Mouse (Mus musculus) liver, postnatal 0 days (tissue): ENCODE results near the gene Aff3. TPM values are rescaled to one million over a fixed set of nuclear protein-coding genes. Genes with fewer than 3 reads are reported as not detected.

ENCODE experiments used
- ATAC-seq: fragments of 200-750 bp; cut with Nextera tagmentation; 2 replicates; pipeline ENCODE4 v1.8.0; 2017; ENCODE audit warnings: mild to moderate bottlenecking, moderate library complexity
- DNase-seq: peaks from one replicate; pipeline ENCODE4 v3.0.0-alpha.2; 2016
- H3K27ac ChIP-seq: fragments of 300-500 bp; sonication (generic); 2 replicates; pipeline ENCODE4 v1.5.1; 2014; ENCODE audit warnings: antibody characterized with exemption, moderate library complexity, mild to moderate bottlenecking, low read depth
- H3K27me3 ChIP-seq: fragments of 300-500 bp; sonication (generic); 2 replicates; pipeline ENCODE4 v1.6.1; 2014; ENCODE audit warnings: low read length, control low read depth, mixed read lengths; ENCODE audit not compliant: insufficient read depth
- H3K36me3 ChIP-seq: fragments of 300-500 bp; sonication (generic); replicated peaks from 2 replicates; pipeline ENCODE4 v1.6.1; 2014; ENCODE audit warnings: mild to moderate bottlenecking, control low read depth, low read length, moderate library complexity, mixed read lengths; ENCODE audit not compliant: insufficient read depth
- H3K4me1 ChIP-seq: fragments of 300-500 bp; sonication (generic); 2 replicates; pipeline ENCODE4 v1.6.1; 2014; ENCODE audit warnings: antibody characterized with exemption, mild to moderate bottlenecking, control low read depth; ENCODE audit not compliant: insufficient read depth
- H3K4me2 ChIP-seq: fragments of 300-500 bp; sonication (generic); 2 replicates; pipeline ENCODE4 v1.6.1; 2014; ENCODE audit warnings: low read depth, mild to moderate bottlenecking, low read length, moderate library complexity, mixed read lengths
- H3K4me3 ChIP-seq: fragments of 300-500 bp; sonication (generic); 2 replicates; pipeline ENCODE4 v1.5.1; 2014; ENCODE audit warnings: low read depth, low read length
- H3K9ac ChIP-seq: fragments of 300-500 bp; sonication (generic); replicated peaks from 2 replicates; pipeline ENCODE4 v1.6.1; 2014; ENCODE audit warnings: mild to moderate bottlenecking, moderate library complexity
- H3K9me3 ChIP-seq: fragments of 300-500 bp; sonication (generic); 2 replicates; pipeline ENCODE4 v1.6.1; 2016; ENCODE audit warnings: mild to moderate bottlenecking, control low read depth, low read length, mixed read lengths
- CTCF ChIP-seq: sonication (generic); IDR thresholded peaks from 2 replicates; pipeline ENCODE4 v1.5.1; 2016; ENCODE audit warnings: antibody characterized with exemption, low read depth
- EP300 ChIP-seq: IDR thresholded peaks from 2 replicates; pipeline ENCODE4 v1.6.1; 2016; ENCODE audit warnings: antibody characterized with exemption, low read depth, mild to moderate bottlenecking
- WGBS: fragments of 180-500 bp; shearing (Covaris S2); extraction: QIAGEN DNeasy Blood & Tissue Kit; methylation state at CpG from one replicate; pipeline ENCODE4 v1.1.7; 2014; ENCODE audit not compliant: insufficient replicate concordance; 5-methylcytosine and 5-hydroxymethylcytosine counted together
- polyA plus RNA-seq: library from polyadenylated mRNA; unstranded; fragments of >200 nt; fragmentation: Nextera tagmentation; extraction: Ambion mirVana; gene quantifications from 2 replicates; pipeline ENCODE4 v1.2.1, GENCODE M21; 2015

Aff3 gene
- polyA plus RNA-seq, 1 experiment from 2014 or later: 1.1 TPM

- Histone ChIP-seq H3K4me2 (no peak overlapping the region), H3K27ac (no peak overlapping the region), H3K9ac (no peak overlapping the region), H3K4me1 (no peaks in the 10 kb centered on the region), H3K27me3 (no peaks in the 10 kb centered on the region), H3K9me3 (no peaks in the 10 kb centered on the region), H3K36me3 (no peaks in the 10 kb centered on the region), H3K4me3 (no peak overlapping the region)
- no peak for DNase-seq
- TF ChIP-seq CTCF: no peak
- no peak for TF ChIP-seq EP300
- WGBS: 81% methylated on average over 4 of the region's 4 CpGs
- ATAC-seq: no peak
Observed at GRCm38 (mm10) chr1:38401856-38402255, 262.9 kb downstream of the Aff3 start.

- no peak overlapping the region for H3K27ac ChIP-seq
- DNase-seq (no peak), ATAC-seq (no peak)
- no peak overlapping the region for H3K4me2 ChIP-seq
- H3K27me3 ChIP-seq: no peaks in the 10 kb centered on the region
- TF ChIP-seq CTCF (no peak), EP300 (no peak)
- H3K9ac ChIP-seq: no peak overlapping the region
- WGBS: 74% methylated on average over 10 of the region's 10 CpGs
- no peaks in the 10 kb centered on the region for H3K9me3 ChIP-seq
- no peaks in the 10 kb centered on the region for H3K4me1 ChIP-seq
- no peak overlapping the region for H3K4me3 ChIP-seq
- no peaks in the 10 kb centered on the region for H3K36me3 ChIP-seq
Observed at GRCm38 (mm10) chr1:38399269-38399668, 265.5 kb downstream of the Aff3 start.

- ATAC-seq (no peak), DNase-seq (no peak)
- TF ChIP-seq CTCF: no peak
- TF ChIP-seq EP300: no peak
- Histone ChIP-seq H3K4me3 (no peak overlapping the region), H3K27ac (no peak overlapping the region), H3K9me3 (no peaks in the 10 kb centered on the region), H3K9ac (no peak overlapping the region), H3K4me1 (no peaks in the 10 kb centered on the region), H3K36me3 (no peaks in the 10 kb centered on the region), H3K4me2 (no peak overlapping the region), H3K27me3 (no peaks in the 10 kb centered on the region)
- 74% methylated on average over 5 of the region's 5 CpGs for WGBS
Observed at GRCm38 (mm10) chr1:38398566-38398965, 266.2 kb downstream of the Aff3 start.

GRCm38 (mm10) chr1:38395194-38395681 lies 269.5 kb downstream of the Aff3 start:
- no peak overlapping the region for H3K27ac ChIP-seq
- H3K9ac ChIP-seq: no peak overlapping the region
- H3K27me3 ChIP-seq: no peaks in the 10 kb centered on the region
- H3K4me1 ChIP-seq: no peaks in the 10 kb centered on the region
- no peaks in the 10 kb centered on the region for H3K36me3 ChIP-seq
- WGBS: 76% methylated on average over 11 of the region's 11 CpGs
- ATAC-seq (no peak), DNase-seq (no peak)
- no peak overlapping the region for H3K4me3 ChIP-seq
- no peak overlapping the region for H3K4me2 ChIP-seq
- TF ChIP-seq CTCF (no peak), EP300 (no peak)
- H3K9me3 ChIP-seq: no peaks in the 10 kb centered on the region

GRCm38 (mm10) chr1:38394493-38394892 lies 270.3 kb downstream of the Aff3 start:
- no peak overlapping the region for H3K9ac ChIP-seq
- no peaks in the 10 kb centered on the region for H3K27me3 ChIP-seq
- no peaks in the 10 kb centered on the region for H3K9me3 ChIP-seq
- no peak overlapping the region for H3K4me2 ChIP-seq
- no peaks in the 10 kb centered on the region for H3K36me3 ChIP-seq
- no peak overlapping the region for H3K27ac ChIP-seq
- 60% methylated on average over 5 of the region's 5 CpGs for WGBS
- no peaks in the 10 kb centered on the region for H3K4me1 ChIP-seq
- no peak overlapping the region for H3K4me3 ChIP-seq
- no peak for TF ChIP-seq CTCF
- no peak for TF ChIP-seq EP300
- ATAC-seq (no peak), DNase-seq (no peak)

- 66% methylated on average over 6 of the region's 6 CpGs for WGBS
- no peak for DNase-seq
- no peak overlapping the region for H3K9ac ChIP-seq
Observed at GRCm38 (mm10) chr1:38393516-38393915, 271.2 kb downstream of the Aff3 start.

GRCm38 (mm10) chr1:38392928-38393327 lies 271.8 kb downstream of the Aff3 start:
- Histone ChIP-seq H3K4me3 (no peak overlapping the region), H3K4me2 (no peak overlapping the region), H3K27ac (no peak overlapping the region), H3K27me3 (no peaks in the 10 kb centered on the region), H3K9me3 (no peaks in the 10 kb centered on the region), H3K36me3 (no peaks in the 10 kb centered on the region), H3K9ac (no peak overlapping the region), H3K4me1 (no peaks in the 10 kb centered on the region)
- TF ChIP-seq CTCF (peak; percentile 74), EP300 (no peak)
- no peak for ATAC-seq
- WGBS: 48% methylated on average over 2 of the region's 2 CpGs
- DNase-seq: peak; percentile 74

More at GRCm38 (mm10) chr1:38393516-38393915, 271.2 kb downstream of the Aff3 start:
- Histone ChIP-seq H3K36me3 (no peaks in the 10 kb centered on the region), H3K4me3 (no peak overlapping the region), H3K9me3 (no peaks in the 10 kb centered on the region), H3K4me1 (no peaks in the 10 kb centered on the region), H3K27me3 (no peaks in the 10 kb centered on the region), H3K4me2 (no peak overlapping the region), H3K27ac (no peak overlapping the region)
- no peak for ATAC-seq
- TF ChIP-seq EP300 (no peak), CTCF (no peak)
